Mouse (Mus musculus): ENCODE results near the gene Ostc. TPM values are rescaled to one million over a fixed set of nuclear protein-coding genes. Genes with fewer than 3 reads are reported as not detected.

Ostc gene
- total RNA-seq, 1 experiment from 2014 or later: 88.2 TPM

- no peak for ATAC-seq (ENCODE audit: extremely low read depth, insufficient number of reproducible peaks, low FRiP score, poor library complexity, severe bottlenecking)
These were observed 38.0 kb downstream of the Ostc start for GRCm38 (mm10) chr3:130671291-130671690.

GRCm38 (mm10) chr3:130662496-130662895 is 46.7 kb downstream of the Ostc start:
- no peak for ATAC-seq (ENCODE audit: extremely low read depth, insufficient number of reproducible peaks, low FRiP score, poor library complexity, severe bottlenecking)

GRCm38 (mm10) chr3:130660619-130661018 is 48.6 kb downstream of the Ostc start:
- ATAC-seq (ENCODE audit: extremely low read depth, insufficient number of reproducible peaks, low FRiP score, poor library complexity, severe bottlenecking): no peak

- ATAC-seq (ENCODE audit: extremely low read depth, insufficient number of reproducible peaks, low FRiP score, poor library complexity, severe bottlenecking): no peak
These were observed 59.7 kb downstream of the Ostc start for GRCm38 (mm10) chr3:130649569-130649968.

- ATAC-seq (ENCODE audit: extremely low read depth, insufficient number of reproducible peaks, low FRiP score, poor library complexity, severe bottlenecking): no peak
These were observed 63.0 kb downstream of the Ostc start for GRCm38 (mm10) chr3:130646110-130646810.

Other genes starting within 250 kb of the Ostc start
- gene Etnppl, start 92.0 kb downstream of the Ostc start, total RNA-seq (2017): not detected in 2 replicates
- gene Rpl34, start 21.0 kb upstream of the Ostc start, total RNA-seq (2017): 1,485 and 1,678 TPM in 2 replicates

Measured in neutrophil, adult 5-6 weeks (primary cell).